Mouse (Mus musculus): ENCODE results near the gene Gm11032. TPM values are rescaled to one million over a fixed set of nuclear protein-coding genes. Genes with fewer than 3 reads are reported as not detected.
"Not testable (repeated sequence)": the region's sequence is repeated elsewhere in the genome, so short reads cannot be mapped to it uniquely, and the experiment has no call there.

Gm11032 gene
- polyA plus RNA-seq, 1 experiment: not detected

DNA sequence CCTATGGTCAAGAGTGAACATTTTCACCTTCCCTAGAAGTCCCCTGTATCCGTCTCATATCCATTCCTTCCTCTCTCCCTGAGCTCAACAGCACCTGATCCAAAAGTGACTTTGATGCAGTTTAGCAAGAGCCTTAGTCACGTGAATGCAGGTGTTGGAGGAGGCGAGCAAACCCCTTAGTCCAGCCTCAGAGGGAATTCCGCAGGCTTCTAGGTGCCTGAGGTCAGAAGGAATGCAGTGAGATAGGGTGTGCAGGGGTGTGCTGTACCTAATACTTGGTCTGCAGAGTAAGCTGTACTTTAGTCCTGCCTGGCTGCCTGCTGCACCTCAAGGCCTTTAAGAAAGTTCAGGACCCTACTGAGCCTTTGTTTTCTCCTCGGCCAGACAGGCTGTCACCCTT, 23.9 kb downstream of the Gm11032 start:
- H3K9ac ChIP-seq (ENCODE audit: low read depth, poor library complexity, severe bottlenecking): no peak overlapping the region
- H3K4me1 ChIP-seq (ENCODE audit: control insufficient read depth, insufficient read depth, low read length): no peaks in the 10 kb centered on the region
- H3K27ac ChIP-seq (ENCODE audit: insufficient read depth, low read length): peak overlapping the region; percentile 45; the same call in 1 of the 2 replicates
- TF ChIP-seq CTCF (IDR thresholded peaks at IDR 0.05; ENCODE audit: low read depth, low read length) (no peak), EP300 (IDR thresholded peaks at IDR 0.05; ENCODE audit: insufficient read depth, low read depth, low read length) (no peak), POLR2A (IDR thresholded peaks at IDR 0.05; ENCODE audit: insufficient read depth, low read length) (no peak)
- no peak overlapping the region for H3K4me3 ChIP-seq (ENCODE audit: low read depth, low read length)
- H3K9me3 ChIP-seq (replicated peaks; ENCODE audit: control insufficient read depth, insufficient read depth, low read length, poor library complexity, severe bottlenecking): no peaks in the 10 kb centered on the region
- no peaks in the 10 kb centered on the region for H3K27me3 ChIP-seq (ENCODE audit: control insufficient read depth, insufficient read depth, low read length, poor library complexity, severe bottlenecking)
- peaks cover 16% of the 10 kb centered on the region for H3K36me3 ChIP-seq (ENCODE audit: control insufficient read depth, insufficient read depth, low read length, poor library complexity, severe bottlenecking)

DNA sequence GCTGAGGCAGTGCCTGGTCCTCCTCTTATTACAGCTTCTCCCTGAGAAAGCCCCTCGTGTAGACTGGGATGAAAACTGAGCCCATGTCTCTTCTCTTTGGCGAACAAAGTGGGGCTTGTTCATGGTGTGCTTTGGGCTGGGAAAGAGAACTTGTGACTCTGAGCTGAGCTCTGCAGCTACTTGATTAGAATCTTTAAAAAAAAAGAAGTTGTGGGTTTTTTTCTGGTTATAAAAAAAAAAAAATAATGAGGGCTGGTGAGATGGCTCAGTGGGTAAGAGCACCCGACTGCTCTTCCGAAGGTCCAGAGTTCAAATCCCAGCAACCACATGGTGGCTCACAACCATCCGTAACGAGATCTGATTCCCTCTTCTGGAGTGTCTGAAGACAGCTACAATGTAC, 25.3 kb downstream of the Gm11032 start:
- H3K4me3 ChIP-seq (ENCODE audit: low read depth, low read length); H3K27me3 ChIP-seq (ENCODE audit: control insufficient read depth, insufficient read depth, low read length, poor library complexity, severe bottlenecking); H3K27ac ChIP-seq (ENCODE audit: insufficient read depth, low read length); H3K9me3 ChIP-seq (replicated peaks; ENCODE audit: control insufficient read depth, insufficient read depth, low read length, poor library complexity, severe bottlenecking); H3K9ac ChIP-seq (ENCODE audit: low read depth, poor library complexity, severe bottlenecking); H3K4me1 ChIP-seq (ENCODE audit: control insufficient read depth, insufficient read depth, low read length): not testable (repeated sequence)
- peaks cover 25% of the 10 kb centered on the region for H3K36me3 ChIP-seq (ENCODE audit: control insufficient read depth, insufficient read depth, low read length, poor library complexity, severe bottlenecking)

GRCm38 (mm10) chr11:4646409-4646808, 26.5 kb downstream of the Gm11032 start:
- Histone ChIP-seq H3K27me3 (ENCODE audit: control insufficient read depth, insufficient read depth, low read length, poor library complexity, severe bottlenecking) (no peaks in the 10 kb centered on the region), H3K4me3 (ENCODE audit: low read depth, low read length) (no peak overlapping the region), H3K27ac (ENCODE audit: insufficient read depth, low read length) (no peak overlapping the region), H3K9ac (ENCODE audit: low read depth, poor library complexity, severe bottlenecking) (no peak overlapping the region), H3K36me3 (ENCODE audit: control insufficient read depth, insufficient read depth, low read length, poor library complexity, severe bottlenecking) (peaks cover 28% of the 10 kb centered on the region), H3K4me1 (ENCODE audit: control insufficient read depth, insufficient read depth, low read length) (no peaks in the 10 kb centered on the region), H3K9me3 (replicated peaks; ENCODE audit: control insufficient read depth, insufficient read depth, low read length, poor library complexity, severe bottlenecking) (no peaks in the 10 kb centered on the region)
- TF ChIP-seq POLR2A (IDR thresholded peaks at IDR 0.05; ENCODE audit: insufficient read depth, low read length) (no peak), CTCF (IDR thresholded peaks at IDR 0.05; ENCODE audit: low read depth, low read length) (no peak), EP300 (IDR thresholded peaks at IDR 0.05; ENCODE audit: insufficient read depth, low read depth, low read length) (no peak)

DNA sequence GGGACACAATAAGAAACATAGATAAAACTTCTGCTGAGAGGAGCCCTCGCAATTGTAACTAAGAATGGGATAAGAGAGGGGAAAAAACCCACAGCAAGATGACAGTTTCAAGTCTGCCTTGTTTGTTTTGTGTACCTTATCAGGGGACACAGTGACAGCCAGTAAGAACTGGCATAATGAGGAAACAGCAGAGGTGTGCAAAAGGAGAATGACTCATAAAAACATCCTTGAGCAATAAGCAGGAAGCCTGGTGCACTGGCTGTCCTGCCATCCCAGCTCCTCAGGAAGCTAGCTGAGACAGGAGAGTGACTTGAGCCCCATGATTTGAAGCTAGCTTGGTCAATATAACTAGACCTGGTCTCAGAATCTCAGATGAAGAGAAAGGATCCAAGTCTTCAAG, 40.0 kb downstream of the Gm11032 start:
- H3K27me3 ChIP-seq (ENCODE audit: control insufficient read depth, insufficient read depth, low read length, poor library complexity, severe bottlenecking): no peaks in the 10 kb centered on the region
- H3K27ac ChIP-seq (ENCODE audit: insufficient read depth, low read length): no peak overlapping the region
- H3K36me3 ChIP-seq (ENCODE audit: control insufficient read depth, insufficient read depth, low read length, poor library complexity, severe bottlenecking): peaks cover 9% of the 10 kb centered on the region
- H3K9me3 ChIP-seq (replicated peaks; ENCODE audit: control insufficient read depth, insufficient read depth, low read length, poor library complexity, severe bottlenecking): no peaks in the 10 kb centered on the region
- peaks cover 1% of the 10 kb centered on the region for H3K4me1 ChIP-seq (ENCODE audit: control insufficient read depth, insufficient read depth, low read length)
- no peak for TF ChIP-seq POLR2A (IDR thresholded peaks at IDR 0.05; ENCODE audit: insufficient read depth, low read length)
- no peak for TF ChIP-seq EP300 (IDR thresholded peaks at IDR 0.05; ENCODE audit: insufficient read depth, low read depth, low read length)
- TF ChIP-seq CTCF (IDR thresholded peaks at IDR 0.05; ENCODE audit: low read depth, low read length): no peak
- no peak overlapping the region for H3K9ac ChIP-seq (ENCODE audit: low read depth, poor library complexity, severe bottlenecking)
- H3K4me3 ChIP-seq (ENCODE audit: low read depth, low read length): no peak overlapping the region

DNA sequence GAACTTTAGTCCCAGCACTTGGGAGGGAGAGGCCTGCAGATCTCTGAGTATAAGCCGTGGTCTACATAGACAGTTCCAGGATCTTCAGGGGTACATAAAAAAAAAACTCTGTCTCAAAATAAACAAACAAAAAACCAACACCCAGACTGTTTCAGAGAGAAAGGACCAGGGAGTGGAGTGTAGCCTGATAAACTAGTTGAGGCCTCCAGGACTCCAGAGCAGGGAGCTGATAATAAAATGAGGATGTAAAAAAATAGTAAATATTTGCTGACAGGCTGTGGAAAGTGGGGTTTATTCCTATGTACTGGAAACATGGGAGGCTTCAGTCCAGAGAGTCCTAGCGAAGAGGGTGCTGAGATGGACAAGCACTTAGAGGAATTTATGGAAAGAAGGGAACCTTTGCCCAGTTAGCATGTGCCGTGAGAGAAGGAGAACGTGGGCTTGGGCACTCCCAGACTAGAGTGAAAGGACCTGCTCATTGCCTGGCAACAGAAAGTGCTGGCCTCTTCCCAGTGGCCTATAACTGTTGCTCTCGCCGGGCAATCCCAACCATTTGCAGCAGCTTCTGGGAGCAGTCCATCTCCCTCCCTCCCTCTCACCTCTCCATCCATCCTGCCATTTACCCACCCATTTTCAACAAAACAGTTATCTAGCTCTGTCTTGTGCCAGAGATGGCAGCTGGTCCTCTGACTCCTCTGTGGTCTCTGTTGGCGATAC, 40.6 kb downstream of the Gm11032 start:
- peaks cover 1% of the 10 kb centered on the region for H3K4me1 ChIP-seq (ENCODE audit: control insufficient read depth, insufficient read depth, low read length)

DNA sequence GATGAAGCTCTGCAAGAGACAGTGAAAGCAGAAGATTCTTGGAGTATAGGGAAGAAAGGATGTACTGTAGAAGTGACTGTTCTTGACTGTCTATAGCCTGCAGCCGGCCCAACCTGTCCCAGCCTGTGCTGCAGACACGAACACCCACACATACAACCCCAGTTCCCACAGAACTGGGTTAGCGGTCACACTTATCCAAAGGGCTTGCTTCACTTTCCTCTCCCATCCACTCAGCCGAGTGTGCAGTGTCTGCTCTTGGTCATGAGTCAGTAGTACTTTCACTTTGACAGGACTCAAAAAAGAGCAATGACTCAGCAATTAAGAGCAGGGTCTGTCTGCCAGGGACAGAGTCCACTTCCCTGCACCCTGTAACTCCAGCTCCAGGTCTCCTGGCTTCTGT, 41.5 kb downstream of the Gm11032 start:
- TF ChIP-seq POLR2A (IDR thresholded peaks at IDR 0.05; ENCODE audit: insufficient read depth, low read length): no peak
- H3K27me3 ChIP-seq (ENCODE audit: control insufficient read depth, insufficient read depth, low read length, poor library complexity, severe bottlenecking): no peaks in the 10 kb centered on the region
- H3K4me1 ChIP-seq (ENCODE audit: control insufficient read depth, insufficient read depth, low read length): no peaks in the 10 kb centered on the region
- no peaks in the 10 kb centered on the region for H3K9me3 ChIP-seq (replicated peaks; ENCODE audit: control insufficient read depth, insufficient read depth, low read length, poor library complexity, severe bottlenecking)
- H3K36me3 ChIP-seq (ENCODE audit: control insufficient read depth, insufficient read depth, low read length, poor library complexity, severe bottlenecking): peaks cover 9% of the 10 kb centered on the region
- no peak overlapping the region for H3K4me3 ChIP-seq (ENCODE audit: low read depth, low read length)
- no peak overlapping the region for H3K9ac ChIP-seq (ENCODE audit: low read depth, poor library complexity, severe bottlenecking)
- H3K27ac ChIP-seq (ENCODE audit: insufficient read depth, low read length): no peak overlapping the region

More for the DNA sequence above, 40.6 kb downstream of the Gm11032 start:
- TF ChIP-seq POLR2A (IDR thresholded peaks at IDR 0.05; ENCODE audit: insufficient read depth, low read length): no peak
- TF ChIP-seq EP300 (IDR thresholded peaks at IDR 0.05; ENCODE audit: insufficient read depth, low read depth, low read length): no peak
- no peak for TF ChIP-seq CTCF (IDR thresholded peaks at IDR 0.05; ENCODE audit: low read depth, low read length)
- no peak overlapping the region for H3K9ac ChIP-seq (ENCODE audit: low read depth, poor library complexity, severe bottlenecking)
- peaks cover 9% of the 10 kb centered on the region for H3K36me3 ChIP-seq (ENCODE audit: control insufficient read depth, insufficient read depth, low read length, poor library complexity, severe bottlenecking)
- H3K9me3 ChIP-seq (replicated peaks; ENCODE audit: control insufficient read depth, insufficient read depth, low read length, poor library complexity, severe bottlenecking): no peaks in the 10 kb centered on the region
- H3K4me3 ChIP-seq (ENCODE audit: low read depth, low read length): no peak overlapping the region
- H3K27me3 ChIP-seq (ENCODE audit: control insufficient read depth, insufficient read depth, low read length, poor library complexity, severe bottlenecking): no peaks in the 10 kb centered on the region
- no peak overlapping the region for H3K27ac ChIP-seq (ENCODE audit: insufficient read depth, low read length)
